Mouse (Mus musculus): ENCODE measurements at regions not wholly inside any gene's neighbourhood (a gene's known extent, or its start where the extent isn't known, plus 50 kb on each side); places are given as distances from the start of the nearest gene placed in this dataset.

DNA sequence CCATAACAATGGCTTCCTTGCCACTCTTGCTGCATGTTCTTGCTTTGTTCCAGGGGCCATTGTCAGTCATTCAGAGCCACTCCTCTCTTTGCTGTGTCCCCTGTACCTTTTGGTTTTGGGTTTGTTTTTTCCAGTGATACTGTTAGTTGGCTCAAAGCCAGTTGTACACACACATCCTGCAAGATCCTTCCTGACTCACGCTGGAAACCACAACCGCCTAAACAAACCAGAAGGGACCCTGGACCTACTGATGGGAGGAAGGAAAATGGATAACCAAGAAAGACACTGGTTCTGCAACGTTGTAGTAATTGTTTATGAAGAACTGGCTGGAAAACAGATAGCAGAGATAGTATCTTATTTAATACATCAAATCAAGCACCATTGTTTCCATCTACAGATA is 142.2 kb downstream of the Zfp706 start:
- H3K27me3 ChIP-seq (ENCODE audit: control insufficient read depth, insufficient read depth, low read length): no peaks in the 10 kb centered on the region
- no peaks in the 10 kb centered on the region for H3K36me3 ChIP-seq (ENCODE audit: control insufficient read depth, insufficient read depth, low read length)
- H3K4me2 ChIP-seq (ENCODE audit: low read depth, low read length): no peak overlapping the region
- 32% methylated on average over 3 of the region's 3 CpGs for WGBS
- H3K4me3 ChIP-seq (replicated peaks; ENCODE audit: low read length): no peak overlapping the region
- ATAC-seq (ENCODE audit: insufficient read depth, low FRiP score): no peak
- no peak overlapping the region for H3K27ac ChIP-seq (ENCODE audit: low read length)
- H3K9ac ChIP-seq (ENCODE audit: low read length): no peak overlapping the region
- H3K4me1 ChIP-seq (ENCODE audit: control insufficient read depth, insufficient read depth, low read length): no peaks in the 10 kb centered on the region
- no peaks in the 10 kb centered on the region for H3K9me3 ChIP-seq (replicated peaks; ENCODE audit: control insufficient read depth, low read length)

DNA sequence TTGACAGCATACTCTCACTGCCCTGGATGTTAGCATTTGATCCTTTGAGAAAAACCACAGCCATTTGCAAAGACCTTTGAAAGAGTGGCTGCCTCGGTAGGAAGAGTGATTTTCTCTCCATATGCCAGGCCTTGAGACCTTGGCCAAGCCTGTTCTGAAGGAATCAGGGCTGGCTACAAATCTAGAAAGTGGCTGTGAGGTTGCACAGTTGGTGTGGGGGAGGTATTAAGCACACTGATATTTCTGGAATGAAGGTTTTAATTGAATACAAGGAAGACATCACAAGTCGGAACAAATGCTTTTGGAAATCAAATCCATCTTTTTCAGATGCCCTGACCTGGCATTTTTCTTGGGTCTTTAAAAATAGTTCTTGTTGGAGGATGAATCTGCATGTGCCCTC is 143.5 kb downstream of the Zfp706 start:
- no peak overlapping the region for H3K4me3 ChIP-seq (replicated peaks; ENCODE audit: low read length)
- no peaks in the 10 kb centered on the region for H3K4me1 ChIP-seq (ENCODE audit: control insufficient read depth, insufficient read depth, low read length)
- no peaks in the 10 kb centered on the region for H3K27me3 ChIP-seq (ENCODE audit: control insufficient read depth, insufficient read depth, low read length)
- H3K4me2 ChIP-seq (ENCODE audit: low read depth, low read length): no peak overlapping the region
- H3K9me3 ChIP-seq (replicated peaks; ENCODE audit: control insufficient read depth, low read length): no peaks in the 10 kb centered on the region
- 56% methylated on average over 2 of the region's 2 CpGs for WGBS
- H3K27ac ChIP-seq (ENCODE audit: low read length): no peak overlapping the region
- no peaks in the 10 kb centered on the region for H3K36me3 ChIP-seq (ENCODE audit: control insufficient read depth, insufficient read depth, low read length)
- no peak overlapping the region for H3K9ac ChIP-seq (ENCODE audit: low read length)
- ATAC-seq (ENCODE audit: insufficient read depth, low FRiP score): no peak

DNA sequence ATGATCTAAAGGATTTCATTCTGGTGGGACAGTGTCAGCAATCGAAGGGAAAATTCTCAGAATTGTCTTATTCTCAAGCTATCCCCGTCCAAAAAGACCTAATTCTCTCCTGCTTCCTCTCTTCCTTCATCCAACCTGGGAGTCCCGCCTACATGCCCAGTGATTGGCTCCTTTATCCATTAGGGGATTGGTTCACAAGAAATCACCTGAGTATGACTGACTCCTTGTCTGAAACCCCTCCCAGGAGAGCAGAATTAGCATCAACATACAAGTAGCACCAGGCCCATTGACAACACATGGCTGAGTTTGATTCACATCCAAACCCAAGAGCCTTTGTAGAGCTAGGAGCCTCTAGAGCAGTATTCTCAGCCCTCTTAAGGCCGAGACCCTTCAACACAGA is 148.9 kb downstream of the Zfp706 start:
- Histone ChIP-seq H3K27ac (ENCODE audit: low read length) (no peak overlapping the region), H3K9me3 (replicated peaks; ENCODE audit: control insufficient read depth, low read length) (no peaks in the 10 kb centered on the region), H3K27me3 (ENCODE audit: control insufficient read depth, insufficient read depth, low read length) (no peaks in the 10 kb centered on the region), H3K4me1 (ENCODE audit: control insufficient read depth, insufficient read depth, low read length) (peaks cover 11% of the 10 kb centered on the region), H3K4me3 (replicated peaks; ENCODE audit: low read length) (no peak overlapping the region), H3K4me2 (ENCODE audit: low read depth, low read length) (no peak overlapping the region), H3K36me3 (ENCODE audit: control insufficient read depth, insufficient read depth, low read length) (no peaks in the 10 kb centered on the region), H3K9ac (ENCODE audit: low read length) (no peak overlapping the region)
- 80% methylated on average over 4 of the region's 4 CpGs for WGBS
- ATAC-seq (ENCODE audit: insufficient read depth, low FRiP score): no peak

DNA sequence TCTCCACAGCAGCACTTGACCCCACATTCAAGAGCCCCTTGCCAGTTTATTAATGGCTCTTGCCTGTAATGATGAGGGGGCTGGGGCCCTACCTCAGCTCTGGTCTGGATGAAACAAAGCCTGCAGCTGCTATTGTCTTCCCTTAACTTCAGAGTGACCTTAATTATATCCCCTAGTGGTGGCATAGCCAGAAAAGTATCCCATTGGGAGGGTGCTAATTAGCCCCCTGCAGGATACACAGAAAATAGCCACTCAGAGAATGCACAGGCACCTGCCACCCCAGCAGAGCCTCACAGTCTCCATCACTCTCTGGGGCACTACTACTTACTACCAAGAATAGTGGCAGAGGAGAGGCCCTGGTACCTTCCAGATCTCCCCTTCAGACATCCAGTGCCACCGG is 150.0 kb downstream of the Zfp706 start:
- Histone ChIP-seq H3K9me3 (replicated peaks; ENCODE audit: control insufficient read depth, low read length) (no peaks in the 10 kb centered on the region), H3K4me2 (ENCODE audit: low read depth, low read length) (no peak overlapping the region), H3K9ac (ENCODE audit: low read length) (no peak overlapping the region), H3K27me3 (ENCODE audit: control insufficient read depth, insufficient read depth, low read length) (no peaks in the 10 kb centered on the region), H3K4me1 (ENCODE audit: control insufficient read depth, insufficient read depth, low read length) (peaks cover 11% of the 10 kb centered on the region), H3K27ac (ENCODE audit: low read length) (no peak overlapping the region), H3K36me3 (ENCODE audit: control insufficient read depth, insufficient read depth, low read length) (no peaks in the 10 kb centered on the region), H3K4me3 (replicated peaks; ENCODE audit: low read length) (no peak overlapping the region)
- no peak for ATAC-seq (ENCODE audit: insufficient read depth, low FRiP score)
- 90% methylated on average over 1 of the region's 1 CpGs for WGBS

DNA sequence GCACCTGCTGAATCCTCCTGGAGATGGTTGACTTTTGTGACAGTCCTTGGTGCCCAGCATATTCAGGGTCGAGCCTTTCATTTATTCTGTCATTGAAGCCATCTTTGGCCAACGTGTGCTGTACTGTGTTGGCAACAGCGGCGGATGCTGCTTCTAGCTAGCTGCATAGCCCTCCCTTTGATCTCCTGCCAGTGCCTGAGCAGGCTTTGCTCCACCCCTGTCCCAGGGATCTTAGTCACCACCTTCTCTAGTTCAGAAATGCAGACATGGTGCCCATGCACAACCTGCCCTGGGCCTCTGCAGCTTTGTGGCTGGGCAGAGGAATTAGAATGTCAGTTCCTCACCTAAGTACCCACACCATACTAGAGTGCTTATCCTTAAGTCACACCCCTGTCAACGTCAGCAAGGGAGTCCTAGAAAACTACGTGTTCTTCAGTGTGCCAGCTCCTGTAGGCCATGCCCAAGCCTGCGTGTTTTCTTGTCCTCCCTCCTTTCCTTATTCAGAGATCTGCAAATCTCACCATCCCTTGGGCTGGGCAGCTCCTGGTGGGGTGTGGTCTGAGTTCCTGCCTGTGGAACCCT is 151.9 kb downstream of the Zfp706 start:
- 61% methylated on average over 7 of the region's 7 CpGs for WGBS

DNA sequence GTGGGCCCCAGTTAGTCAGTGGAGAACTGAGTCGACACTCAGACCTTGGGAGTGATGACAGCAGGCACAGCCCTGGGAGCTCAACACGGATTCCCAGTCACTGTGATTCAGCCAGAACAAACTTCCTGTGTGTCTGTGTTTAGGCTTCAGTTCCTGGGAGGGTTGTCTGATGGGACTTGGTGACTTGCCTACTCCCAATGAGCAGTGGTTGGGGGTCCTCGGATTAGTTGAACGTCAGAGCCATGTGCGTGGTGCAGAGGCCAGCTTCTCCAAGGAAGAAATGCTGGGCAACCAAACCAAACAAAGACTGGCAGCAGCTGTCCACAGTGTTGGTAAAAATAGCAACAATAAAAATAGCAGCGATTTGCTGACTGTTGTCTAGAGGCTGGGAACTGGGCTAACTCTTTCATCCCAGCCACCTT is 152.7 kb downstream of the Zfp706 start:
- no peak overlapping the region for H3K9ac ChIP-seq (ENCODE audit: low read length)
- WGBS: 46% methylated on average over 6 of the region's 6 CpGs
- H3K9me3 ChIP-seq (replicated peaks; ENCODE audit: control insufficient read depth, low read length): no peaks in the 10 kb centered on the region
- H3K4me3 ChIP-seq (replicated peaks; ENCODE audit: low read length): no peak overlapping the region
- no peaks in the 10 kb centered on the region for H3K27me3 ChIP-seq (ENCODE audit: control insufficient read depth, insufficient read depth, low read length)
- H3K4me1 ChIP-seq (ENCODE audit: control insufficient read depth, insufficient read depth, low read length): peaks cover 11% of the 10 kb centered on the region
- H3K27ac ChIP-seq (ENCODE audit: low read length): peak overlapping the region; percentile 55; the same call in 1 of the 2 replicates
- peak; percentile 57; the same call in 1 of the 2 replicates for ATAC-seq (ENCODE audit: insufficient read depth, low FRiP score)
- no peak overlapping the region for H3K4me2 ChIP-seq (ENCODE audit: low read depth, low read length)
- H3K36me3 ChIP-seq (ENCODE audit: control insufficient read depth, insufficient read depth, low read length): no peaks in the 10 kb centered on the region

More for the DNA sequence above, 151.9 kb downstream of the Zfp706 start:
- H3K36me3 ChIP-seq (ENCODE audit: control insufficient read depth, insufficient read depth, low read length): no peaks in the 10 kb centered on the region
- H3K4me3 ChIP-seq (replicated peaks; ENCODE audit: low read length): no peak overlapping the region
- H3K9me3 ChIP-seq (replicated peaks; ENCODE audit: control insufficient read depth, low read length): no peaks in the 10 kb centered on the region
- peaks cover 11% of the 10 kb centered on the region for H3K4me1 ChIP-seq (ENCODE audit: control insufficient read depth, insufficient read depth, low read length)
- peak overlapping the region; percentile 55 for H3K27ac ChIP-seq (ENCODE audit: low read length)
- H3K4me2 ChIP-seq (ENCODE audit: low read depth, low read length): no peak overlapping the region
- H3K9ac ChIP-seq (ENCODE audit: low read length): no peak overlapping the region
- ATAC-seq (ENCODE audit: insufficient read depth, low FRiP score): peak; percentile 59; the same call in 1 of the 2 replicates
- no peaks in the 10 kb centered on the region for H3K27me3 ChIP-seq (ENCODE audit: control insufficient read depth, insufficient read depth, low read length)

DNA sequence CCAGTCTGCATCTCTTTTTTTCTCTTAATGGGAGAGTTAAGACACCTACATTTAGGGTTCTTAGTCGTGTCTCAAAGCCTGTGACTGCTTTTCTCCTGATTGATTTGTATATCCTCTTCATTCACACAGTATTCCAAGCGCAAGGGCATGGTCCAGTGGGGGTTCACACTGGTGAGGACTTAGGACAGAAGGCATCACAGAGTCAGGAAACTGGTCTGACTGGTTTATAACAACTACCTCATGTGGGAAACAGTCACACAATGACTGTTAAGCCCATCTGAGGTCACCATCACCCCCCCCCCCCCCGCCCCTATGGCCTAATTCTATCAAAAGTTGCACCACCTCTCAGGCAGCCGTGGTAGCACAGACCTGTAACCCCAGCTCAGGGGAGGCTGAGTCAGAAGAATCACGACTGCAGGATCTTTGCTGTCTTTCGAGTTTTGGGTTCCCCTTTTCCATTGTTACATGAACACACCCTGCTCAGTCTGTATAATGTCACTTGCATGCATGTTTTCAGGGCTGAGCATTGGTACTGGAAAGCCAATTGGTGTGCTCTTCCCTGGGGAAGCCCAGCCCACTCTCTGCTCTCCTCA is 155.2 kb downstream of the Zfp706 start:
- peaks cover 12% of the 10 kb centered on the region for H3K4me1 ChIP-seq (ENCODE audit: control insufficient read depth, insufficient read depth, low read length)
- no peak overlapping the region for H3K4me3 ChIP-seq (replicated peaks; ENCODE audit: low read length)
- no peak overlapping the region for H3K4me2 ChIP-seq (ENCODE audit: low read depth, low read length)
- H3K9ac ChIP-seq (ENCODE audit: low read length): no peak overlapping the region
- 49% methylated on average over 6 of the region's 6 CpGs for WGBS
- no peak overlapping the region for H3K27ac ChIP-seq (ENCODE audit: low read length)
- peak; percentile 51; the same call in 1 of the 2 replicates for ATAC-seq (ENCODE audit: insufficient read depth, low FRiP score)
- no peaks in the 10 kb centered on the region for H3K9me3 ChIP-seq (replicated peaks; ENCODE audit: control insufficient read depth, low read length)
- H3K36me3 ChIP-seq (ENCODE audit: control insufficient read depth, insufficient read depth, low read length): no peaks in the 10 kb centered on the region
- H3K27me3 ChIP-seq (ENCODE audit: control insufficient read depth, insufficient read depth, low read length): no peaks in the 10 kb centered on the region

DNA sequence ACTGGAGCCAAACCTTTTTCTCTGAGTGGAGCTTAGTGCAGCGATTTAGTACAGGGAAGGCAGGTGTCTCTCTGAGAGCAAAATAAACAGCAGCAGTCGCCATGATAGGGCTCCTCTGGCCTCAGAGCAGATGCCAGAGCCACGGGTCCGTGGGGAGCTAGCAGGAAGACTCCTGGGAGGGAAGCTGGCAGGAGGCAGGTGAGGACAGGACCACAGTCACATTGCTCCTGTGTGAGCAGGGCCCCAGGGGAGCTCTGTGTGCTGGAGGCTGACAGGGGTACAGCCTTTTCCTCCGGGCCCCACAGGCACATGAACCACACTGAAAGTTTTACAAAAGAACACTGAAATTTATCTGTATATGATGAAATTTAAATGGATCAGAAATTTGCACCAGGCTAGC is 159.3 kb downstream of the Zfp706 start:
- 0 out of 2 replicates have a peak, but pooled peaks cover 4% of the 10 kb centered on the region for H3K4me1 ChIP-seq (ENCODE audit: control insufficient read depth, insufficient read depth, low read length)
- no peaks in the 10 kb centered on the region for H3K27me3 ChIP-seq (ENCODE audit: control insufficient read depth, insufficient read depth, low read length)
- H3K27ac ChIP-seq (ENCODE audit: low read length): no peak overlapping the region
- H3K4me2 ChIP-seq (ENCODE audit: low read depth, low read length): no peak overlapping the region
- H3K9ac ChIP-seq (ENCODE audit: low read length): no peak overlapping the region
- no peaks in the 10 kb centered on the region for H3K9me3 ChIP-seq (replicated peaks; ENCODE audit: control insufficient read depth, low read length)
- 46% methylated on average over 5 of the region's 5 CpGs for WGBS
- H3K4me3 ChIP-seq (replicated peaks; ENCODE audit: low read length): no peak overlapping the region
- H3K36me3 ChIP-seq (ENCODE audit: control insufficient read depth, insufficient read depth, low read length): no peaks in the 10 kb centered on the region
- no peak for ATAC-seq (ENCODE audit: insufficient read depth, low FRiP score)

DNA sequence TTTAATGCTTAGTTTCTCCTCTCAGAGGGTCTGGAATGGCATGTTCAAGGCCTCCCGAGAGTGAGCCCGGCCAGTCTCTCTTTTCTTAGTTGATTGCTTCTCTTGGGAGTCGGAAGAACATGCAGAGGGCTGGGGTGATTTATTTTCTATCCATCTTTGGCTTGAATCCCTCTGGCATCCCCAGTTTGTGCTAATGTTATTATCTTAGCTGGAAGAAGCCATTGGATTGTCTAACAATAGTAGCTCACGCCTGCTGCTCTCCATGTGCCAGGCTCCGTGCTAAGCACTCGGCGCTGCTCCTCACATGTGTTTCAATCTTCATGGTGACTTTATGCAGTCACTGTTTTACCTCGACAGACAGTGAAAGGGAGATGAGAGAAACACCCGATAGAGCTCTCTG is 160.8 kb downstream of the Zfp706 start:
- Histone ChIP-seq H3K27ac (ENCODE audit: low read length) (peak overlapping the region; percentile 1; the same call in 1 of the 2 replicates), H3K9me3 (replicated peaks; ENCODE audit: control insufficient read depth, low read length) (no peaks in the 10 kb centered on the region), H3K4me3 (replicated peaks; ENCODE audit: low read length) (no peak overlapping the region), H3K4me1 (ENCODE audit: control insufficient read depth, insufficient read depth, low read length) (0 out of 2 replicates have a peak, but pooled peaks cover 4% of the 10 kb centered on the region), H3K9ac (ENCODE audit: low read length) (no peak overlapping the region), H3K27me3 (ENCODE audit: control insufficient read depth, insufficient read depth, low read length) (no peaks in the 10 kb centered on the region), H3K4me2 (ENCODE audit: low read depth, low read length) (no peak overlapping the region), H3K36me3 (ENCODE audit: control insufficient read depth, insufficient read depth, low read length) (no peaks in the 10 kb centered on the region)
- no peak for ATAC-seq (ENCODE audit: insufficient read depth, low FRiP score)
- WGBS: 69% methylated on average over 9 of the region's 9 CpGs
